Mouse (Mus musculus) 3134 (cell line): ENCODE measurements around the gene Cyp24a1.
A peak's percentile ranks its signal among the peaks of the same experiment; 100 is the strongest.

ENCODE experiments used
- DNase-seq: peaks from one replicate; pipeline ENCODE4 v3.0.0-alpha.2; 2011; ENCODE audit warnings: low spot score; ENCODE audit not compliant: insufficient read length; ENCODE audit errors: extremely low read depth

Cyp24a1 gene

DNA sequence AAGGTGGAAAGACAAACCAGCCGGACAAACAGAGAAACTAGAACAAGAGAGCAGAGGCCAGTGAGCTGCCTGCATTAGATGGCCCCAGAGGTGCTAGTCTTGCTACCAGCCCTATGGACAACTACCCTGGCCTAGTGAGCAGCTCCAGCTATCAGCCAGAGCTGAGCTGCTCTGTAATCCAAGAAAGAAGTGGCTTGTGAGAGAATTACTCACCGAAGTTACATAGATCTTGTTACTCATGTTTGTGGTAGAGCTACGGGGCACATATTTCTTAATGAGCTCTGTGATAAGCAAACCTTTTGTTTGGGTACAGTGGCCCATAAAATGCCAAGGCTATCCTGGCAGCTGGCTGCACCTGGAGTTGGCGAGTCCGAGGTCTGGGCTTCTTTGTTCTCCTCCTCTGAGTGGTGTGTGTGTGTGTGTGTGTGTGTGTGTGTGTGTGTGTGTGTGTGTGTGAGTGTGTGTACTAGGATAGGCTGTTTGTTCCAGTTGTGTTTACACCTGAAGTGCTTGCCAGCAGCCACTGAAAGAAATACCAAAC is 50.0 kb downstream of the Cyp24a1 start:
- no peak for DNase-seq

DNA sequence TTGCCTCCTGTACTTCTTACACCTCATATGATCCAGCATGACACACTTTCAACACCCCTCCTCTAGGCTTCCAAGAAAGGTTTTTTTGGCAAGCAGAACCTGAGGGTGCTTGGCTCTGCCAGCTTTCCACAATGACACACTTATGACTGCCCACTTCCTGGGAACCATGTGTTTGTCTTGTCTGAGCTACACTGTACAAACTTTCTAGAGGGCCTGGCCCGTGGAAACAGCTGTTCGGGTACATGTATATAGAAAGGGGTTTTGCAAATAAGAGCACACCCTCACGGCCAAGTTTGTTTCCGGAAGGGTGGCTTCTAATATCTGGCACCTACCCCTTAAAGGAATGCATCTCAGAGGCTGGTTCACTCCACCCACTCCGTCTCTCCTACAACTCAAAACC is 51.1 kb downstream of the Cyp24a1 start:
- peak; percentile 53 for DNase-seq

DNA sequence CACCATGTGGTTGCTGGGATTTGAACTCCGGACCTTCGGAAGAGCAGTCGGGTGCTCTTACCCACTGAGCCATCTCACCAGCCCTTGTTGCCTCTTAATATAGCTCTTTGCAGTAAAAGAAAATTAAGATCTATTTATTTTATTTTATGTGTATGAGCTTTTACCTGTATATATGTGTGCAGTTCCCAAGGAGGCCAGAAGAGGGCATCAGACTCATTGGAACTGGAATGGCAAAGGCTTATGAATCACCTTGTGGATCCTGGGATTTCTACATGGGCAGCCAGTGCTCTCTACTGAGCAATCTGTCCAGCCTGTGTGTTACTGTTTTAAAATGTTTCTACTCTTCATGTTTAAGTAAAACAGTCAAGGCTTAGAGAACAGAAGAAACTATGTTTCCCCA is 54.4 kb downstream of the Cyp24a1 start:
- peak; percentile 41 for DNase-seq

DNA sequence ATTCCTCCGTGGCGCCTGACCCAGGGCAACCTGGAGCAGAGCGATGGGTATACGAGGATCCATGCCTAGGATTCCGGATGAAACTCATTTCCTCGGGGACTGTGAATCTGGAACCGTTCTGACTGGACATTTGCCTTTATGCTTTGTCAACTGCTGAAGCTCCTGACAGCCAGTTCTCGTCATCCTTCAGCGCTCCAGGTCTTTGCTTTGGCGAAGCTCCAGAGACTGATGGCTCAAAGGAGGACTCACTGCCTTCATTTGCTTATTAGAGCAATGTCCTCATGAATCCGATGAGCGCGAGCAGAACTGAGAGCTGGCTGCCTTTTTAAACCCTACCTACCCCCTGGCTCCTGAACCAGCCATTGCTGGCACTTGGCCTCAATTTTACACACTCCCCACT is 58.2 kb downstream of the Cyp24a1 start:
- DNase-seq: no peak

DNA sequence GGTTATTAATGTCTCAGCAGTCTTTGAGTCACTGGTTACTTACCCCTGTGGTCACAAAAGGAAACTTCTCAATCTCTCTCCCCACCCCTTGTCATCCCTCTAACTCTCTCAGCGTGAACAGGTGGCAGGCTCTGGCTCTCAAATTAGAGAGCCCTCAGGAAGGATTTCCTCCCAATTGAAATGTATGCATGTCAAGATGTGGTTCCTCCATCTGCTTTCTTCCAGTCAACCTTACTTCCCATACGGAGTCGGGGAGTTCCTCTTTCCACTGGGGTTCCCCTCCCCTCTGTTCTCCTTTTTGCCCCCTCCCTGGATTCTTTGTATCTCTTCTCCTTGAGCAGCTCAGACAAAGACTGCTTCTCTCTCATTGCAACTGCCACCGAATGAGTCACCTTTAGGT is 60.7 kb downstream of the Cyp24a1 start:
- no peak for DNase-seq
